1 mouse cellular context compared by ENCODE assay signal in the genomic region with DNA sequence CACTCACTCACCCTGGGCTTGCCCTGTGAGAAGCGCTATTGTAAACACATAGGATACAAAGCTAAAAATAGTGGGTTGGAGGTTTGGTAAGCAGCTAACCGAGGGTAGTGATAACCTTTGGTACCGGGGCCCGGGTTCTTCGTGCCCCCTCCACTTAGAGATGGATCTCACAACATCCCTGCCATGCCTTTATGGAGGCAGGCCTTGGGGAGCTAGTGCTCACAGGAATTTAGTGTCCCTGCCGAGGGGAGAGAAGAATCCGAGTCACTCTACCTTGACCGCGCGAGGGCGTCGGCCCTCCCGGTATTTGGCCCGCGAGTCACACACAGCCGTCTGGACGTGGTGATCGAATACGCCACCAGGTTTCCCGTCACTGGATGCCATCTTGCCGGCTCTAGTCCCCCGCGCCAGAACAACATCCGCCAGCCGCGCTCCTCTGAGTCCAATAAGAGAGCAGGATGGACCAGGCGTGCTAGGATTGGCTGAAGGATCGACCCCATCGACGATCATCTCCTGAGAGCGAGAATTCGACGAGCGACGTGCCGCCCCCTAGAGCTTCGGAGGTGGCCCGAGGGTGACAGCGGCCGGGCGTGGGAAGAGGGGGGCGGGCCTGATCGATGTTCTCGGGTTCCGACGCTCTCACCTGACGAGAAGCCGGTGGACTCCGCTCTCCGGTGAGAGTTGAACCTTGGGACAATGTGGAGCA.
TF ChIP-seq lines count a peak whose summit lies in the region.

A gene (plus strand): TSS at position 374 of the 706 bp plus-strand sequence.

TF ChIP-seq in CH12.LX, 34 proteins besides CTCF, POLR2A, EP300 and RAD21 (continued from another document):
- no peak for TF ChIP-seq PAX5 (IDR thresholded peaks at IDR 0.05; ENCODE audit: low read length)
- TF ChIP-seq ZNF384 (IDR thresholded peaks at IDR 0.05; ENCODE audit: low read depth, low read length) = no peak
- peak; percentile 46 for TF ChIP-seq ETS1 (conservative IDR thresholded peaks at IDR 0.05; ENCODE audit: low read depth, low read length)
- peak; percentile 65; the same call in 1 of the 2 replicates for TF ChIP-seq GABPA (IDR thresholded peaks at IDR 0.05; ENCODE audit: insufficient replicate concordance, low read depth, low read length)
- no peak for TF ChIP-seq MAFK (IDR thresholded peaks at IDR 0.05; ENCODE audit: insufficient replicate concordance, low read length)
- TF ChIP-seq NRF1 (IDR thresholded peaks at IDR 0.05; ENCODE audit: low read depth, low read length) = peak; percentile 48; the same call in 1 of the 2 replicates
- peak; percentile 39; the same call in 1 of the 2 replicates for TF ChIP-seq BHLHE40 (IDR thresholded peaks at IDR 0.05; ENCODE audit: low read depth, low read length)
- 0 out of 2 replicates have a peak, but pooled peaks have one; percentile 59 for TF ChIP-seq ZMIZ1 (IDR thresholded peaks at IDR 0.05; ENCODE audit: low read depth, low read length)
- peak; percentile 97 for TF ChIP-seq SIN3A (IDR thresholded peaks at IDR 0.05; ENCODE audit: low read length)
- no peak for TF ChIP-seq SMC3 (IDR thresholded peaks at IDR 0.05; ENCODE audit: low read depth, low read length)
- peak; percentile 85 for TF ChIP-seq CHD2 (IDR thresholded peaks at IDR 0.05; ENCODE audit: low read length)
- TF ChIP-seq USF2 (conservative IDR thresholded peaks at IDR 0.05; ENCODE audit: low read depth, low read length) = no peak
- TF ChIP-seq JUN (IDR thresholded peaks at IDR 0.05; ENCODE audit: insufficient read depth, low read depth, low read length) = no peak
- TF ChIP-seq POLR2AphosphoS2 (IDR thresholded peaks at IDR 0.05; ENCODE audit: low read depth, low read length) = peak; percentile 49; the same call in 1 of the 2 replicates
- TF ChIP-seq MEF2A (IDR thresholded peaks at IDR 0.05; ENCODE audit: borderline replicate concordance, low read depth, low read length) = peak; percentile 76; the same call in 1 of the 2 replicates
- no peak for TF ChIP-seq CHD1 (IDR thresholded peaks at IDR 0.05; ENCODE audit: low read depth, low read length)
- TF ChIP-seq NELFE (IDR thresholded peaks at IDR 0.05; ENCODE audit: low read depth, low read length) = peak; percentile 52
- TF ChIP-seq MYC (IDR thresholded peaks at IDR 0.05; ENCODE audit: low read depth, low read length) = peak; percentile 40; the same call in 1 of the 2 replicates
- TF ChIP-seq MAZ (IDR thresholded peaks at IDR 0.05; ENCODE audit: low read depth, low read length) = peak; percentile 69; the same call in 1 of the 2 replicates
- TF ChIP-seq JUND (conservative IDR thresholded peaks at IDR 0.05; ENCODE audit: low read depth, low read length) = no peak
